Mouse (Mus musculus) olfactory bulb, adult 2 months (tissue): ENCODE results near the gene Lrrc28. TPM values are rescaled to one million over a fixed set of nuclear protein-coding genes. Genes with fewer than 3 reads are reported as not detected.

Source experiments
- H3K27ac ChIP-seq: fragments of 200-500 bp; 2 replicates; pipeline ENCODE4 v1.5.1; 2012; ENCODE audit warnings: low read depth, low read length; ENCODE audit not compliant: insufficient read depth
- H3K4me1 ChIP-seq: fragments of 200-500 bp; 2 replicates; pipeline ENCODE4 v1.6.1; 2012; ENCODE audit warnings: low read length; ENCODE audit not compliant: control insufficient read depth, insufficient read depth
- H3K4me3 ChIP-seq: fragments of 200-500 bp; 2 replicates; pipeline ENCODE4 v1.5.1; 2012; ENCODE audit warnings: mild to moderate bottlenecking, low read depth, low read length, moderate library complexity; ENCODE audit not compliant: insufficient read depth
- CTCF ChIP-seq: fragments of 200-500 bp; IDR thresholded peaks from 2 replicates; pipeline ENCODE4 v1.5.1; 2012; ENCODE audit warnings: low read depth, mild to moderate bottlenecking, low read length, moderate library complexity; ENCODE audit not compliant: insufficient read depth
- POLR2A ChIP-seq: fragments of 200-500 bp; IDR thresholded peaks from 2 replicates; pipeline ENCODE4 v1.6.1; 2012; ENCODE audit warnings: mild to moderate bottlenecking, low read depth, low read length, moderate library complexity; ENCODE audit not compliant: insufficient read depth
- WGBS: fragments of 180-500 bp; shearing (Covaris S2); methylation state at CpG from one replicate; pipeline ENCODE4 v1.1.7; 2018; 5-methylcytosine and 5-hydroxymethylcytosine counted together
- polyA plus RNA-seq: library from polyadenylated mRNA; stranded (reverse); fragments of >200 nt; gene quantifications from 2 replicates; pipeline ENCODE4 v1.2.4, GENCODE M21; 2012; ENCODE audit warnings: low replicate concordance; ENCODE audit not compliant: missing spikeins, insufficient read depth, insufficient read length

Lrrc28 gene
- polyA plus RNA-seq, 1 experiment = not detected

- Histone ChIP-seq H3K4me1 (no peaks in the 10 kb centered on the region), H3K4me3 (no peak overlapping the region), H3K27ac (no peak overlapping the region)
- TF ChIP-seq CTCF (no peak), POLR2A (no peak)
- 95% methylated on average over 6 of the region's 6 CpGs for WGBS
Measured at GRCm38 (mm10) chr7:67592670-67593069, 52.4 kb downstream of the Lrrc28 start.

GRCm38 (mm10) chr7:67588743-67589142 lies 56.3 kb downstream of the Lrrc28 start:
- no peak overlapping the region for H3K4me3 ChIP-seq
- H3K4me1 ChIP-seq = no peaks in the 10 kb centered on the region
- no peak for TF ChIP-seq POLR2A
- no peak for TF ChIP-seq CTCF
- WGBS = 82% methylated on average over 6 of the region's 6 CpGs
- H3K27ac ChIP-seq = no peak overlapping the region

DNA sequence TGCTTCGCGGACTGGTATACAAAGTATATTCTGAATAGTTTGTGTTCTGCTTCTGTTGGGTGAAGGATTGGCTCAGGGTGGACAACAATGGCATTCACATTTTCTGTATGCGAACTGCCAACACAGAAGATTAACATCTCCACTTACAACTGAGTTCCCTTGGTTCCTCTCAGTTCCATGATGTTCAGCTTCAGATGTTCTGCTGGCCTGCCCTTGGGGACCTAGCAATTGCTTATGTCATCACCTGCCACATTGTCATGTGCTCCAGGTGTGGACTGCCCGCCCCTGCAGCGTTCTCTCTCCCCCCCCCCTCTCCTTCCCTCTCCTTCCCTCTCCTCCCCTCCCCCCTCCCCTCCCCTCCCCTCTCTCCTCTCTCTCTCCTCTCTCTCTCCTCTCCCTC lies 58.6 kb downstream of the Lrrc28 start:
- WGBS = 87% methylated on average over 5 of the region's 5 CpGs

DNA sequence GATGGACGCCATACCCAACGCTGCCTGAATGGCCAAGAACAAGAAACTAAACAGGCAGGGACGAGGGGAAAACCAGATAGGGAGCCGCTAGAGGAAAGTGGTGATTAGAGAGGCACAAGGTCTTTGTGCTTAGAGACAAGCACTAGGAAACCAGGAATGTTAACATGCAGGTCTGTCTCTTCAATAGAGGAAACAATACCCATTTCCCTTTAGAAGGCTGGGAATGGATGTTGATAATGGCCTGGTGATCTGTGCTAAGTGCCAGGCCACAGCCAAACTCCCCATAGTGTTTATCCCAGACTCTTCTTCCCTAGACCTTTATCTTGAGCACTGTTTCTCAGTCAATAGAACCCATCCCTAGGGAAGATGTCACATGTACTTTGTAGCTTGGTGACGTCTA lies 61.2 kb downstream of the Lrrc28 start:
- H3K4me1 ChIP-seq = no peaks in the 10 kb centered on the region
- TF ChIP-seq CTCF (no peak), POLR2A (no peak)
- no peak overlapping the region for H3K4me3 ChIP-seq
- WGBS = 86% methylated on average over 5 of the region's 5 CpGs
- H3K27ac ChIP-seq = no peak overlapping the region

More for the DNA sequence above, 58.6 kb downstream of the Lrrc28 start:
- TF ChIP-seq POLR2A (no peak), CTCF (no peak)
- Histone ChIP-seq H3K27ac (no peak overlapping the region), H3K4me3 (no peak overlapping the region), H3K4me1 (no peaks in the 10 kb centered on the region)

GRCm38 (mm10) chr7:67578783-67579482 lies 66.1 kb downstream of the Lrrc28 start:
- no peak overlapping the region for H3K27ac ChIP-seq
- no peak overlapping the region for H3K4me3 ChIP-seq
- TF ChIP-seq POLR2A = no peak
- no peak for TF ChIP-seq CTCF
- H3K4me1 ChIP-seq = no peaks in the 10 kb centered on the region
- WGBS = 17% methylated on average over 7 of the region's 7 CpGs

DNA sequence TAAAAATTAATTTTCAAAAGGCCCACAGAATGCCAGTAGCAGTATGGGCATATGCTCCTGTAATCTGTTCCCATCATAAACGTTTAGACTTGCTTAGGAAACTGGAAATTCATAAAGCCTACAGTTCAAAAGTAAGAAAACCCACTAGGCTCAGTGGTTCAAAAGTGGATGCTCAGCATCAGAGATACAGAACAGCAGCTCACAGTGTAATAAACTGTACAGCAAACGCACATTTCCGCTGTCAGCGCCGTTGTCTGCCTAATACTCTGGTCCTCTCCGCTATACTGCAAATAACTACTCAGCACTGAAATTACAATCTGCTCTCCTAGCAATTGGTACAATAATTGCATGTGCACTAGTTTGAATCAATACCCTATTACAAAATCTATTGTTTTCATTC lies 67.0 kb downstream of the Lrrc28 start:
- Histone ChIP-seq H3K27ac (no peak overlapping the region), H3K4me3 (no peak overlapping the region), H3K4me1 (no peaks in the 10 kb centered on the region)
- 47% methylated on average over 6 of the region's 6 CpGs for WGBS
- TF ChIP-seq POLR2A (no peak), CTCF (no peak)

GRCm38 (mm10) chr7:67566510-67567237 lies 78.4 kb downstream of the Lrrc28 start:
- H3K27ac ChIP-seq = no peak overlapping the region
- H3K4me3 ChIP-seq = no peak overlapping the region
- 53% methylated on average over 8 of the region's 8 CpGs for WGBS
- H3K4me1 ChIP-seq = peaks cover 4% of the 10 kb centered on the region; the same call in 1 of the 2 replicates
- no peak for TF ChIP-seq CTCF
- no peak for TF ChIP-seq POLR2A

DNA sequence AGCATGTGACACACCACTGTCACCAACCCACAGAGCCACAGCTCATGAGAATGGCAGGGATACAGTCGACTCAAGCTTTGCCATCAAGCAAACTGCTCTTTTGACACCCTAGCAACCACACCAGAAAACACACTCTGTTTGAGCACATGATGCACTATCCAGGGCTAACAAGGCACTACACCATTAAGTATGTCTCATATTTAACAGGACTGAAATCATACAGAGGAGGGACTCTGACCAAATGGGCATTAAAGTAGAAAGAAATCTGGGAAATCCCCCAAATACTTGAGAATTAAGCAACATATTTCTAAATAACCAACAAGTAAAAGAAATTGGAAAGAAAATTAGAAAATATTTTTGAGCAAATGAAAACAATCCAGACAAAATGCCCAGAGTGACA lies 79.9 kb downstream of the Lrrc28 start:
- TF ChIP-seq POLR2A (no peak), CTCF (no peak)
- Histone ChIP-seq H3K4me3 (no peak overlapping the region), H3K4me1 (peaks cover 4% of the 10 kb centered on the region; the same call in 1 of the 2 replicates), H3K27ac (no peak overlapping the region)
- 72% methylated on average over 1 of the region's 1 CpGs for WGBS

- no peak overlapping the region for H3K4me3 ChIP-seq
Measured at GRCm38 (mm10) chr7:67562176-67562575, 82.9 kb downstream of the Lrrc28 start.

More at GRCm38 (mm10) chr7:67562176-67562575, 82.9 kb downstream of the Lrrc28 start:
- 64% methylated on average over 12 of the region's 12 CpGs for WGBS
- H3K4me1 ChIP-seq = peaks cover 4% of the 10 kb centered on the region; the same call in 1 of the 2 replicates
- H3K27ac ChIP-seq = no peak overlapping the region
- TF ChIP-seq POLR2A (no peak), CTCF (no peak)
